Mouse (Mus musculus) liver (tissue): Measurements from ENCODE around the gene Gm21188.
"Not testable (repeated sequence)": the region's sequence is repeated elsewhere in the genome, so short reads cannot be mapped to it uniquely, and the experiment has no call there.

ENCODE experiments used
- DNase-seq: peaks from one replicate; pipeline ENCODE4 v3.0.0-alpha.2; 2020; ENCODE audit warnings: mixed read lengths

Gene Gm21188

DNA sequence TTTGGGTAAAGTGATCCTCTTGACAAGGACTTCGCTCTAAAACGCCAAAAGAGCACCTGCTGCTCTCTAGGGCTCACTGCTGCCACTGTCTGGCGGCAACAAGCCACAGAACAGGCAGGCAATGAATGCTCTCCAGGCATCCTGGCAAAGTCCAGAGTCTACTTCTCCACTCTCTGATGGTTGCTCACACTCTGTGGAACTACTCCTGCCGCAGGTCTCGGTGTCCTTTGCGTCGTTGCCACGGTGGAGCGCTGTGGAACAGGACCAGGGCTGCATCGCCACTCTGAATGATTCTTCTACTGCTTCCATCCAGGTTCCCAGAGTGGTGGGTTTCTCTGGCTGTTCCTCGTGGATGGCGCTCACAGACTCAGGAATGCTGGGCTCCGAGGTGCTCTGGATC lies 25.6 kb downstream of the Gm21188 start:
- DNase-seq: not testable (repeated sequence)

DNA sequence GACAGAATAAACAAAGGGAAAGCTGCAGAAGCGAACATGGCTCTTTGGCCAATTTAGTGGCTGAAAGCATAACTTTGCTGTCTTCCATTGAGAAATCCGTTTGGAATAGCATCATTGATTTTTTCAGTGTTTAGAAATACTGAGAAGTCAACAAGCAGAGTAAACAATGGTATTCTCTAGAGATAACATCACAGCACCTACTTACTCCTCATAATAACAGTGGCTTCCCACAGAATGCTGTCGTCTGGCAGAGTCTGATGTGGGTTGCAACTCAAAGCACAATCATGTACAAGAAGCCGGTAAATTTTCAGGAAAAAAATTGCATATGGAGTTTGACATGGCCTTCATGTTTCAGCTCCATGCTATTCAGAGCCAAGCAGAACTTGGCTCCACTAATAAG lies 26.4 kb downstream of the Gm21188 start:
- not testable (repeated sequence) for DNase-seq

DNA sequence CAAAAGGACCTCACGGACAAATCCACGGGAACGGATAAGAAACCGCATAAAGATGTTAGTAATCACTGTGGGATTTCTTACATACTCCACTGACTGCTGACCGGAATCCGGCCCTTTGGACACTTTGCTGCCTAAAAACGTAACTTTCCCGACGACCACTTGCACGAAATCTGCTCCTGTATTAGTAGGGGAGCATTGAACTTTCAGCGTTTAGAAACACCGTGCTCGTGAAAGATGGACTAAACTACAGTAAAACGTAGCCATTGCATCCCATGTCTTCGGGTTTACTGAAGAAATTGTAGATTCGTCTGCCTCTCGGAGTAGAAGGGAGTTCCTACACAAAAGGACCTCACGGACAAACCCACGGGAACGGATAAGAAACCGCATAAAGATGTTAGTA lies 27.0 kb downstream of the Gm21188 start:
- DNase-seq: not testable (repeated sequence)

DNA sequence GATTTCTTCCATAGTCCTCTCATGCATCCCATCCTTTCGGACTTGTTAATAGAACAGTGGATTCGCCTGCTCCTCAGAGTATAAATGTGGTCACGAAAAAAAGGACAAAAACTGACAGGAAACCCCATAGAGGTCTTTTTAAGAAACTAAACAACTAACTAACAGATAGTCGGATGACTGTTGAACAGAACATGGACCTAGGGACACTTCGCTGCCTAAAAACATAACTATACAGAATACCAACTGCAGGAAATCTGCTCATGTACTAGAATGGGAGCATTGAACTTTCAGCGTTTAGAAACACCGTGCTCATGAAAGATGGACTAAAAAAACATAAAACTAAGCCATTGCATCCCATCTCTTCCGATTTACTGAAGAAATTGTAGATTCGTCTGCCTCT lies 27.4 kb downstream of the Gm21188 start:
- DNase-seq: not testable (repeated sequence)

DNA sequence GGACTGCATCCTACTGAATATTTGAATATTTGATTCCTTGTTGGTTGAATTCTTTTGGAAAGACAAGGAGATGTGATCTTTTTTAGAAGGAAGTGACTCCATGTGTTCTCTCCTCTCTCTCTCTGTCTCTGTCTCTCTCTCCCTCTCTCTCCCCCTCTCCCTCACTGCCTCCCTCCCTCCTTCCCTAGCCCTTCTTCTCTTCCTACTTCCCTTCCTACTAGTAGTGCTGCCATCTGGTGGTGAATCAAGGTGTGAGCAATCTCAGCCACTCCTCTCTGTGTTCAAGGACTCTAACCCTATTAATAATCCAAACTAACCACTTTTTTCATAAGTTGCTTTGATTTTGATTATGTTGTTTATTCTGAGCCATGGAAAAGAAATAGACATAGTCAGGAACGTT lies 30.5 kb downstream of the Gm21188 start:
- DNase-seq: not testable (repeated sequence)

DNA sequence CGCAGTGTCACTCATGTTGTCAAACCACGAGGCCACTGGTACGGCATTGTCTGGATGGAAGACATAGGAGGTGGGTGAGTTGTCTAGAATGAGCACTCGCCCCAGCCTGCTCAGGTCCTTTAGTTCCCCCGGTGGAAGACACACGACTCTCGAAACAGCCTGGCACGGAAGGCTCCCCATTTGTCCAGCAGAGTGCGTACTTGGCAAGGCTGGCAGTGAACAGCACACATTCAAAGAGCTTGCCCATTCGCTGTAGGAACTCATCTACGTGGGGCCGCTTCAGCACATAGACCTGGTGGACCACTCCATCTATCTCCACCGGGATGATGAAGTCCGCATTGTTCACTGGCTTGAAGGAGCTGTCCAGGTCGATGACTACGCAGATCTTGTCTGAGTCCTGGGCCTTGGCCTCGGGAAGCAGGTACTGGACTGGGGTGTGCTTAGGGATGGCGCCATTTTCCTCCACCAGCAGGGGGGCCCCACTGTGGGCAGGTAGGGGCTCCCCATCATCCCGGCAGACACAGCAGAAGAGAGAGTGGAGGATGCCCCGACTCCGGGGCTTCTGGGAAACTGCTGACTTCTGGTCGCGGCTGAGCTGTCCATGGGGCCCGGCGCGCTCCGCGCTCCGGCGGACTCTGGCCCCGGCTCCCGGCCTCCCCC lies 36.5 kb downstream of the Gm21188 start:
- not testable (repeated sequence) for DNase-seq

DNA sequence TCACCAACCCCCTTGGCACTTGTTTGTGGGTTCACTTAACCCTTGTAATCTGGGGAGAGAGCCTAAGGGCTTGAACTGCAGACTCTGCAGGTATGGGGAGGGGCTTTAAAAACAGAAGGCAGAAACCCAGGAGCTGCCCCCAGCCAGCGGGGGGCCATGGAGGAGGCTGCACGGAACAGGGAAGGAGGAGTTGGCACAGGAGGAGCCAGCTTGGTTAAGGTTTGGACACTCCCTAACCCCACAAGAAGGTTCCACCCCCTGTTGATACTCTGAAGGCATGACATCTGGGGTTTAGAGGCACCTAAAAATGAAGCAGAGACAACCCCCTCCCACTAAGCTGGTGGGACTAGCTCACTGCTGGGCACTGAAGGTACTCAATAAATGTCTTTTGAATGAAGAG lies 38.0 kb downstream of the Gm21188 start:
- DNase-seq: not testable (repeated sequence)

DNA sequence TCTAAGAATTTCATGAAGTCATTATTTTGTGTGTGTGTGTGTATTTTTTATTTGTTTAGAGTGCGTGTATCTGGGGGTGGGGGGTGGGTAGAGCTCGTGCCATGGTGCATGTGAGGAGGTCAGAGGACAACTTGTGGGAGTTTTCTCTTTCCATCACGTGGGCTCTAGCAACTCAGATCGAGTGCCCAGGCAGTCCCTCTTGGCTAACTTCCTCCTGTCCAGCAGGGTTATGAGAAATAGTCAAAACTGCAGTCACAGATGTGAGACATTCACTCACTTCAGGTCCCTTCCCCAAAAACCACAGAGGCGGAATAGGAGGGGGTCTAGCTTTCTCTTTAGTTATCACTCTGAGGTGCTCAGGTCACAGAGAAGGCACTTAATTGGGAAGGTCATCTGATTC lies 38.5 kb downstream of the Gm21188 start:
- not testable (repeated sequence) for DNase-seq

DNA sequence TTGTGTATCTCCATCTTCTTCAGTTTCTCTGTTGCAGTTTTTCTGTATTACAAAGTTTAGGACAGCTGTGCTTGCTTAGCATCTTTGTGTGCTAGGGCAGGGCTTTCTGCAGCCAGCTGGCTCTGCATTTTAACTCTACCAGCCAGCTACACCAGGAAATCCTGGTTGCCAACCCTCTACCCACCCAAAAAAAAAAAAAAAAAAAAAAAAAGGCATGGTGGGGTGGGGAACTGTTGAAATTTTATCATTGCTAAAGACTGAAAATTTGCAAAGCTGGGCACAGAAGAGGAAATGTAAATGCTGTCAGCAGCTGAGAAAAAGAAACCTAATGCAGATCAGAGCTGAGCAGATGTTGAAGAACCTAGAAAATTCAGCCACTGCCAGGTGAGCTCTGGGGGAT lies 41.9 kb downstream of the Gm21188 start:
- not testable (repeated sequence) for DNase-seq

DNA sequence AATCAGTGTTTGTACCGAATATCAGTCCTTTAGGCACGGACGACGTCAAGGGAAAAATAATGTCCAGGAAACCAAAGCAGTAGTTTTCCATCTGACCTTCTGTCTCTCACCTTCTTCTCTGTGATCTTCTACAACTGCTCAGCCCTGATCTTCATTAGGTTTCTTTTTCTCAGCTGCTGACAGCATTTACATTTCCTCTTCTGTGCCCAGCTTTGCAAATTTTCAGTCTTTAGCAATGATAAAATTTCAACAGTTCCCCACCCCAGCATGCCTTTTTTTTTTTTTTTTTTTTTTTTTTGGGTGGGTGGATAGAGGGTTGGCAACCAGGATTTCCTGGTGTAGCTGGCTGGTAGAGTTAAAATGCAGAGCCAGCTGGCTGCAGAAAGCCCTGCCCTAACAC lies 52.8 kb downstream of the Gm21188 start:
- DNase-seq: not testable (repeated sequence)

DNA sequence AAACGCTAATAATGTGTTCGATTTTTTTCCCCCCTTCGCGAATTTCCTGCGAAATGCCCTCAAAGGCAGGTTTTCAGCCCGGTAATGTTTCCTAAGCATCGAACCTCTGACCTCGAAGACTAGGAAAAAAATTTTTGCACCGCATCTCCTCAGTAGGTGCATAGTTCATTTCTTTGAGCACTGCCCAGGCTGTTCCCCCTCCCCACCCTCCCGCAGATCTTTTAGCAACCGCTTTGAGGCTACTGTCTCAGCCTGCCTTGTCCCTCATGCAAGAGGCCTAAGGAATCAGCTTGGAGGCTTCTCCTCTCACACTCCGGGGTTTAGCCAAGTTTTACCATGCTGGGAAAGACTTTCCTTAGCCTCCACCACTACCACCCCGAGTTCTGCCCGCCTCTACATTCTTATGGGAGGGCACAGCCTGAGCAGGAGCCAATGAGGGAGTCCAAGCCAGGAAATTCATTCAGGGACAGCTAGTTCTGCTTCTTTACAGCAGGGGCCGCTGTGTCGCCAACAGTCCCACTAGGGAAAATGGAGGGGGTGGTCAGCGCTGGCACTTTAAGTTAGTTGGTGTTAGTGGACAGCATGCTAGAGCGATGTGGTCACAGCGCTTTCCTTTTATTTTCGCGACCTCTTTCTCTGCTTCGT lies 53.4 kb downstream of the Gm21188 start:
- not testable (repeated sequence) for DNase-seq

DNA sequence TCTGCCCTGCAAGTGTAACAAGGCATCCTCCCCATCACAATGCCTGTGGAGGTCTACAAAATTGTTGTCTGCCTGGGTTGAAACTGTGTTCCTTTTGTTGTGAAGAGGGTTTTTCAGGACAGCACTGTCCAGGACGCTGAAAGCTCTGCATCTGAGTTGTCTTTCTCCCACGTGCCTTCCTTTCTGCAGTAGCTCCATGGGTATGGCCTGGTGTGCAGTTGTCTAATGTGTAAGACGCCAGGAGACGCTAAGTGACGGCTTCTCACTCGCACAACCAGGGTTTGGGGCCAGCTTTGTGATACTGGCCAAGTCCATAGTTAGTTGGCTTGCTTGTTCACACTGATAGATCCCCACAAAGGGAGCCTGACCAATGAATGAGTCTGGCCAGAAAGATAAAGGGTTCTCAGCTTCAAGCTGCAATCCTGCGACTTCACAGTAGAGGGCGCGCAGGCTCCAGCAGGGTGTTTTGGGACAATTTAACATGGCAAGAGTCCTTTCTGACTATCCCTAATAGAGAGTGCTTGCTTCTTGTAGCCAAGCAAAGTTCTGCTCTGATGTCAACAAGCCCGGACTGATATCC lies 60.0 kb downstream of the Gm21188 start:
- DNase-seq: not testable (repeated sequence)

DNA sequence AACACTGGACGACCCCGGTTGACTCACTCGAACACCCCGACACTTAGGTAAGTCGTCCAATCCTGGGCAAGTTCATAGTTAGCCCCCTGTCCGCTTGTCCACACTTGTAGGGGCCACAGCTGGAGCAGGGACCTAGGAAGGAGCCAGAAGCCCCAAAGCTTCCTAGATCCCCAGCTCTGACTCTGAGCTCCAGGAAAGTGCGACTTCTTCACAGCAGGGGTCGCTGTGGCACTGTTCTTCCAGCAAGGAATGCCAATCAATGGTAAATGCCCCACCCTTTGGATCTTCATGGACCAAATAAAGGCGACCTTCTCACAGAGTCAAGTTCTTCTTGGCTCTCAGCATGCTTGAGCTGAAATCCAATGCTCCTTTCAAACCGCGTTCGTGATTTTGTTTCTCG lies 60.7 kb downstream of the Gm21188 start:
- not testable (repeated sequence) for DNase-seq
